Mouse (Mus musculus) cerebellum, postnatal 10 days (tissue): ENCODE measurements at regions not wholly inside any gene's neighbourhood (a gene's known extent, or its start where the extent isn't known, plus 50 kb on each side); places are given as distances from the start of the nearest gene placed in this dataset.
"Not testable (repeated sequence)": the region's sequence is repeated elsewhere in the genome, so short reads cannot be mapped to it uniquely, and the experiment has no call there.

Experiments
- DNase-seq, 2 experiments: peaks; one replicate each; pipeline ENCODE4 v3.0.0; 2021; ENCODE audit warnings: mixed read lengths in 2 of 2

- DNase-seq: not testable (repeated sequence)
Observed at GRCm38 (mm10) chr6:22789731-22790130, 85.6 kb upstream of the Ptprz1 start.

GRCm38 (mm10) chr6:22791801-22792200 lies 83.5 kb upstream of the Ptprz1 start:
- no peak for DNase-seq

GRCm38 (mm10) chr6:22792601-22793000 lies 82.7 kb upstream of the Ptprz1 start:
- no peak for DNase-seq

GRCm38 (mm10) chr6:22794071-22794721 lies 81.1 kb upstream of the Ptprz1 start:
- DNase-seq: peak; percentile 42 to 50

- DNase-seq: peak in 1 of 2 experiments; percentile 15
Observed at GRCm38 (mm10) chr6:22794755-22795154, 80.5 kb upstream of the Ptprz1 start.

GRCm38 (mm10) chr6:22795291-22795860 lies 79.9 kb upstream of the Ptprz1 start:
- DNase-seq: peak; percentile 20 to 33

- no peak for DNase-seq
Observed at GRCm38 (mm10) chr6:22801908-22802307, 73.4 kb upstream of the Ptprz1 start.

- peak; percentile 13 to 17 for DNase-seq
Observed at GRCm38 (mm10) chr6:22802399-22803092, 72.8 kb upstream of the Ptprz1 start.

GRCm38 (mm10) chr6:22803886-22804285 lies 71.4 kb upstream of the Ptprz1 start:
- no peak for DNase-seq

GRCm38 (mm10) chr6:22825086-22825768 lies 50.1 kb upstream of the Ptprz1 start:
- DNase-seq: no peak
